In the genomic region with DNA sequence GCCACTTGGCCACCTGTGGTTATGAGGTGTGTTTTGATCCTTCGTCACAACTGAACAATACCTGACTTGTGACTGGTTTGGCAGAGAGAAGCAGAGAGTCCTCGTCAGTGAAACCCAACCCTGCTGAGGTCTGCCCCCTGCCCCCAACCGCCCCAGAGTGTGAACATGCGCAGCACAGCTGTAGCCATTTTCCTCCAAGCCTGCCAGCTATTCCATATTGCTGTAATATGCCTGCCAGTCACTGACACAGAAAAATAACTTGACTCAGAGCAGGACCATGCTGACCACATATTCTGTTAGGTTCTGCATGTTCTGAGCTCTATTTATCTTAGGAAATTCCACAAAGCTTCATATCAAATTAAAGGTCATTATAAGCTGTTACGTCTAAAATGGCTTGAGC, we compare ENCODE assay signal across 17 mouse cellular contexts.
"Had no signal": no experiment of that assay in that cellular context is flagged by ENCODE, and none has a peak within 500 bp of the region (broad histone marks: within the 10 kb centered on the region; RNA-seq: fewer than 3 reads in every experiment).

No protein-coding gene starts in this region.

- H3K27ac ChIP-seq: limb, embryonic 15.5 days; liver, embryonic 14.5 days; midbrain, embryonic 12.5 days; midbrain, embryonic 15.5 days; neural tube, embryonic 12.5 days; neural tube, embryonic 15.5 days had no signal

- H3K36me3 ChIP-seq: limb, embryonic 15.5 days; midbrain, embryonic 12.5 days; midbrain, embryonic 15.5 days; neural tube, embryonic 12.5 days; neural tube, embryonic 15.5 days had no signal

- H3K9ac ChIP-seq: limb, embryonic 15.5 days; liver, embryonic 14.5 days; liver, postnatal 0 days; midbrain, embryonic 12.5 days; midbrain, embryonic 15.5 days; neural tube, embryonic 12.5 days; neural tube, embryonic 15.5 days had no signal

- H3K4me2 ChIP-seq: limb, embryonic 15.5 days; liver, embryonic 11.5 days; midbrain, embryonic 12.5 days; midbrain, embryonic 15.5 days; neural tube, embryonic 12.5 days; neural tube, embryonic 15.5 days had no signal

- H3K27me3 ChIP-seq: limb, embryonic 15.5 days; midbrain, embryonic 12.5 days; midbrain, embryonic 15.5 days; neural tube, embryonic 12.5 days; neural tube, embryonic 15.5 days had no signal

- DNase-seq: kidney, adult 18-20 months; kidney, adult 9 months; kidney, postnatal 14 days; kidney, postnatal 4 days; left cerebral cortex, postnatal 4 days; liver, postnatal 0 days; thymus, adult 18-20 months; thymus, postnatal 4 days had no signal

- ATAC-seq: inflammation-experienced regulatory T-cells, adult 6 months; intestine, embryonic 16.5 days; liver, postnatal 0 days; midbrain, embryonic 15.5 days had no signal

- H3K4me3 ChIP-seq: limb, embryonic 15.5 days; midbrain, embryonic 12.5 days; midbrain, embryonic 15.5 days; neural tube, embryonic 12.5 days; neural tube, embryonic 15.5 days had no signal

- H3K9me3 ChIP-seq: limb, embryonic 15.5 days; midbrain, embryonic 12.5 days; midbrain, embryonic 15.5 days; neural tube, embryonic 12.5 days; neural tube, embryonic 15.5 days had no signal
